Mouse (Mus musculus) E14TG2a.4 (cell line): ENCODE results near the gene Dao.

Experiments
- CTCF ChIP-seq: conservative IDR thresholded peaks from 2 replicates; pipeline ENCODE4 v1.5.1; 2014; ENCODE audit warnings: low read length
- POU5F1 ChIP-seq: IDR thresholded peaks from 2 replicates; pipeline ENCODE4 v1.6.1; 2014; ENCODE audit warnings: low read length, borderline replicate concordance

GRCm38 (mm10) chr5:114067543-114067942 is 64.0 kb downstream of the Dao start:
- TF ChIP-seq CTCF = no peak
- no peak for TF ChIP-seq POU5F1
